Comparison of ENCODE assay signal across 13 mouse cellular contexts in the genomic region with DNA sequence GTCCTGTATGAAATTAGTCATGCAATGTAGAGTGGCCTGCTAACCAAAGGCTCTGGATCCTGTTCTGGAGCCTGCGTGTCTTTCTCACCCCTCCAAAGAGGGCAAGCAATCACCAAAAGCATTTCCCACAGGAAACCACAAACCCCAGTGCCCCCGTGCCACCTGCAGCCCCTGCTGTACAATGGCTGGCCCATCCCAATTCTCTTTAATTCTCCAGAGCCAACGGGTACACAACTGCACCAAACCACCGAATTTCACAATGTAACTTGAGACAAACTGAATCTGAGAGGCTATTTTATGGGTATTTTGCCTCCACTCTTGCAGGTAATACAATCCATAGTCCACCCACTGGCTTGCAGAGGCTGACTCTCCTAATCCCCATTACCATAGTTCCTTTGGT. TPM values are rescaled to one million over a fixed set of nuclear protein-coding genes. Genes with fewer than 3 reads are reported as not detected.
"Had no signal": no experiment of that assay in that cellular context is flagged by ENCODE, and none has a peak within 500 bp of the region (broad histone marks: within the 10 kb centered on the region; RNA-seq: fewer than 3 reads in every experiment).

No protein-coding gene starts in this region.

- H3K27ac ChIP-seq: kidney, postnatal 0 days; limb, embryonic 12.5 days; liver, embryonic 14.5 days; midbrain, embryonic 13.5 days; neural tube, embryonic 12.5 days had no signal

- H3K9ac ChIP-seq: limb, embryonic 12.5 days; liver, embryonic 14.5 days; midbrain, embryonic 13.5 days; neural tube, embryonic 12.5 days had no signal

- DNase-seq: kidney, adult 11 months; kidney, adult 9 months; kidney, postnatal 36 days; liver; lung, adult 18-20 months; thymus, adult 2 months; thymus, postnatal 25 days had no signal

- H3K4me3 ChIP-seq: limb, embryonic 12.5 days; midbrain, embryonic 13.5 days; neural tube, embryonic 12.5 days had no signal

- H3K9me3 ChIP-seq: limb, embryonic 12.5 days; midbrain, embryonic 13.5 days; neural tube, embryonic 12.5 days had no signal

- H3K4me2 ChIP-seq: limb, embryonic 12.5 days; midbrain, embryonic 13.5 days; neural tube, embryonic 12.5 days had no signal

- H3K36me3 ChIP-seq: limb, embryonic 12.5 days; midbrain, embryonic 13.5 days; neural tube, embryonic 12.5 days had no signal

- ATAC-seq: midbrain, embryonic 13.5 days had no signal

RNA-seq across cellular contexts. Expression of gene Six1, which starts 22.4 kb away (rescaled TPM):
- polyA plus RNA-seq: stomach, embryonic 14.5 days had no signal
